Mouse (Mus musculus) myocyte (in vitro differentiated cells): ENCODE data around the gene Scg5. TPM values are rescaled to one million over a fixed set of nuclear protein-coding genes. Genes with fewer than 3 reads are reported as not detected.

Experiments used
- H3K27me3 ChIP-seq: one replicate; pipeline ENCODE4 v1.6.1; 2011; ENCODE audit not compliant: control insufficient read depth, insufficient read depth, insufficient read length
- H3K36me3 ChIP-seq: one replicate; pipeline ENCODE4 v1.6.1; 2011; ENCODE audit not compliant: control insufficient read depth, insufficient read depth
- H3K4me2 ChIP-seq: one replicate; pipeline ENCODE4 v1.6.1; 2011; ENCODE audit warnings: low read depth, control low read depth
- H3K4me3 ChIP-seq: one replicate; pipeline ENCODE4 v1.5.1; 2011; ENCODE audit warnings: mild to moderate bottlenecking, control low read depth, moderate library complexity
- H3K79me2 ChIP-seq: one replicate; pipeline ENCODE4 v1.6.1; 2011; ENCODE audit not compliant: control insufficient read depth, insufficient read depth
- H3ac ChIP-seq: one replicate; pipeline ENCODE4 v1.6.1; 2011; ENCODE audit not compliant: control insufficient read depth, insufficient read length
- CEBPB ChIP-seq: IDR thresholded peaks from 2 replicates; pipeline ENCODE4 v1.6.1; 2011; ENCODE audit warnings: mild to moderate bottlenecking, moderate library complexity; ENCODE audit not compliant: poor library complexity, insufficient read depth, severe bottlenecking
- E2F4 ChIP-seq: IDR thresholded peaks from one replicate; pipeline ENCODE4 v1.6.1; 2011; ENCODE audit warnings: mild to moderate bottlenecking, control low read depth, moderate library complexity; ENCODE audit not compliant: insufficient read depth
- MAX ChIP-seq: IDR thresholded peaks from one replicate; pipeline ENCODE4 v1.6.1; 2011; ENCODE audit warnings: low read depth, mild to moderate bottlenecking, control low read depth
- MYOD1 ChIP-seq, 3 experiments: IDR thresholded peaks; one replicate each; pipeline ENCODE4 v1.6.1; 2011; ENCODE audit warnings: control low read depth in 2 of 3, low read depth in 2 of 3, mild to moderate bottlenecking in 2 of 3, moderate library complexity in 1 of 3; ENCODE audit not compliant: insufficient read length in 2 of 3, control insufficient read depth in 1 of 3
- MYOG ChIP-seq, 3 experiments: IDR thresholded peaks; one replicate each; pipeline ENCODE4 v1.6.1; 2011; ENCODE audit warnings: control low read depth in 2 of 3, low read depth in 2 of 3, mild to moderate bottlenecking in 2 of 3; ENCODE audit not compliant: insufficient read length in 2 of 3, control insufficient read depth in 1 of 3, insufficient read depth in 1 of 3
- POLR2A ChIP-seq: IDR thresholded peaks from one replicate; pipeline ENCODE4 v1.6.1; 2011; ENCODE audit warnings: low read depth, mild to moderate bottlenecking, control low read depth, moderate library complexity; ENCODE audit not compliant: insufficient read length
- POLR2AphosphoS2 ChIP-seq: IDR thresholded peaks from one replicate; pipeline ENCODE4 v1.6.1; 2011; ENCODE audit warnings: low read depth, control low read depth; ENCODE audit not compliant: insufficient read length
- REST ChIP-seq: IDR thresholded peaks from one replicate; pipeline ENCODE4 v1.6.1; 2011; ENCODE audit warnings: mild to moderate bottlenecking, control low read depth, moderate library complexity; ENCODE audit not compliant: insufficient read depth, insufficient read length
- SRF ChIP-seq: IDR thresholded peaks from one replicate; pipeline ENCODE4 v1.6.1; 2011; ENCODE audit warnings: low read depth; ENCODE audit not compliant: control insufficient read depth, insufficient read length
- TCF12 ChIP-seq: IDR thresholded peaks from one replicate; pipeline ENCODE4 v1.6.1; 2011; ENCODE audit warnings: mild to moderate bottlenecking, control low read depth; ENCODE audit not compliant: poor library complexity, insufficient read depth, severe bottlenecking
- TCF3 ChIP-seq: IDR thresholded peaks from one replicate; pipeline ENCODE4 v1.6.1; 2011; ENCODE audit warnings: low read depth, control low read depth; ENCODE audit not compliant: insufficient read length
- USF1 ChIP-seq: IDR thresholded peaks from one replicate; pipeline ENCODE4 v1.6.1; 2011; ENCODE audit warnings: low read depth, mild to moderate bottlenecking, control low read depth, moderate library complexity
- polyA plus RNA-seq: library from polyadenylated mRNA; unstranded; fragments of >200 nt; fragmentation: generic; extraction: Trizol; gene quantifications from one replicate; pipeline ENCODE4 v1.2.1, GENCODE M21; 2012; ENCODE audit warnings: missing spikeins

Gene Scg5
- polyA plus RNA-seq, 1 experiment, result 0.08 TPM

DNA sequence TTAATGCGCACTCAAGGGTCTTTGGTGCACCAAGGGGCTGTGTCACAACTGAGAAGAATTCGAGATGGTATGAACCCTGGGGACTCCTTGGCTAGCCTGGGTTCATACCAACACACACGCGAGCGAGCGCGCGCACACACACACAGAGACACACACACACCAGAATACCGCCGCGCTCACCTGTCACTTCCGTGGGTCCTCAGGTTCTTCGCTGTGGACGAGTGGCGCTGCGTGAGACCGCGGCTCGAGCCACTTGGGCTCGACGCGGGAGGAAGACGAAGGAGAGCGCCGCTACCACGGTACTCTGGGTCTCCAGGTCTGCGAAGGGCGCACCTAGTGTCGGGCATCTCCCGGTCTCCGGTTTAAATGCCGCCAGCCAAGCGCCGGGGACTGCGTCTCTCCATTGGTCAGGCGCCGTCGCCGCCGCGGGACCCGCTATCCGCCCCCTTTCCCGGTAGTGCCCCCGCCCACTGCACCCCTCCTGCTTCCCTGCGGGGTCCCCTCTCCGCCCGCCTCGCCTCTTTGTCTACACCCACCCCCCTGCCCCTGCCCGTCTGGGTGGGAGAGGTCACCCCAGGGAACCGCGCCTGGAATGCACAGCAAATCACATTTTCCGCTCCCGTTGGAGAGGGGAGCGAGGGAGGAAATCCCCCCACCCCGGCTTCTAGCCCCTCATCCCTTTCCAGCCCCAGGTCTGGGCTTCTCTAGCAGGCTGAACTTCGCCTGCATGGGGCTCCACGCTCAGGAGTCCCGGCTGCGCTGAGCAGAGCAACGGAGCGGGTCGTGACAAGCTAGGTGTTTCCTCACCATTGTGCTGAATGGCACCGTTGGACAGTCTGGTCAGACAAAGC is 70.4 kb downstream of the Scg5 start, which contains the start of gene Grem1:
Gene Grem1 (minus strand): TSS at position 336 of the 851 bp plus-strand sequence.
- Histone ChIP-seq H3K4me2 (peak within 1 kb of the TSS; percentile 77), H3ac (peak within 1 kb of the TSS; percentile 10), H3K4me3 (peak within 1 kb of the TSS; percentile 63), H3K79me2 (peaks cover 40% of the 10 kb centered on the region), H3K36me3 (no peaks in the 10 kb centered on the region), H3K27me3 (no peaks in the 10 kb centered on the region)
- TF ChIP-seq TCF12, result no peak
- TF ChIP-seq MYOD1 (IDR thresholded peaks at IDR 0.05; ENCODE audit: control insufficient read depth in 1 of 3, insufficient read length in 2 of 3, low read depth in 2 of 3), result no peak
- no peak for TF ChIP-seq REST
- TF ChIP-seq MYOG (IDR thresholded peaks at IDR 0.05; ENCODE audit: control insufficient read depth in 1 of 3, insufficient read depth in 1 of 3, insufficient read length in 2 of 3, low read depth in 2 of 3), result no peak
- TF ChIP-seq E2F4, result no peak
- TF ChIP-seq MAX, result no peak
- TF ChIP-seq CEBPB, result no peak
- TF ChIP-seq TCF3, result no peak
- TF ChIP-seq POLR2A, result peak; percentile 49
- TF ChIP-seq SRF, result no peak
- peak; percentile 14 for TF ChIP-seq POLR2AphosphoS2
- no peak for TF ChIP-seq USF1

DNA sequence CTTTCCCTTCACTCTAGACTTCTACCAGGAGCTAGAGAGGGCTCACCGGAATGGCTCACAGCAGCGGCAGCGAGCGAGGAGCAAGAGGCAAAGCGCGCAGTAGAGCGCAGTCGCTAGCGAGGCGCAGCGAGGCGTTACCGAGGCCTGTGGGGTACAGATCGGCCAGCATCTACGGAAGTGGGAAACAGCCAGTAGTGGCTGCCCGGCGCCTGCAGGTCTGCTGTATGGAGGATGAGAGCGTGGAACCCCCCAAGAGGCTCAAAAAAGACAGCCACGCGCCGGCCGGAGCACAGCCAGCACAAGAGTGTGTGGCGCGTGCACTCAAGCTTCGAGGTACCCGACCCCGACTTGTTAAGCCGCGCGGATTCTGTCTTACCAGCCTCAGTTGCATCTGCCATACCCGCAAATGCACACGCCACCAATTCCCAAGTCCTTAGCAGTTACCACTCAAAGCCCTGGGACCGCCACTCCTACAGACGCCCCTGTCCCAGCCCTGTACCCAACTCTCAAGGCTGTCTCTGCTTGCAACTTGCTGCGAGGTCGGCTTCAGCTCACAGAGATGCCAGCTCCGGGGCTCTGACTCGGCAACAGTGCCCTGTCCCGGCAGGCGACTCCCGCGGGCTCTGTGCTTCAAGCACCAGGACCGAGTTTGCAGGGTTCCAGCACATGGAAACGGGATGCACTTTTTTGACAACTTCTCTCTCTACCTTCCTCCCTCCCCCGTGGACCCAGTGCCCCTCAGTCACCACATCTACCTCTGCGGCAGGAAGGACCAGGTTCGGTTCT is 71.2 kb downstream of the Scg5 start:
- H3K4me3 ChIP-seq, result peak overlapping the region; percentile 63
- peak overlapping the region; percentile 10 for H3ac ChIP-seq
- H3K79me2 ChIP-seq, result peaks cover 43% of the 10 kb centered on the region
- TF ChIP-seq TCF3 (no peak), POLR2AphosphoS2 (peak; percentile 76), POLR2A (peak; percentile 73)
- H3K27me3 ChIP-seq, result no peaks in the 10 kb centered on the region
- peak overlapping the region; percentile 77 for H3K4me2 ChIP-seq
- no peaks in the 10 kb centered on the region for H3K36me3 ChIP-seq

DNA sequence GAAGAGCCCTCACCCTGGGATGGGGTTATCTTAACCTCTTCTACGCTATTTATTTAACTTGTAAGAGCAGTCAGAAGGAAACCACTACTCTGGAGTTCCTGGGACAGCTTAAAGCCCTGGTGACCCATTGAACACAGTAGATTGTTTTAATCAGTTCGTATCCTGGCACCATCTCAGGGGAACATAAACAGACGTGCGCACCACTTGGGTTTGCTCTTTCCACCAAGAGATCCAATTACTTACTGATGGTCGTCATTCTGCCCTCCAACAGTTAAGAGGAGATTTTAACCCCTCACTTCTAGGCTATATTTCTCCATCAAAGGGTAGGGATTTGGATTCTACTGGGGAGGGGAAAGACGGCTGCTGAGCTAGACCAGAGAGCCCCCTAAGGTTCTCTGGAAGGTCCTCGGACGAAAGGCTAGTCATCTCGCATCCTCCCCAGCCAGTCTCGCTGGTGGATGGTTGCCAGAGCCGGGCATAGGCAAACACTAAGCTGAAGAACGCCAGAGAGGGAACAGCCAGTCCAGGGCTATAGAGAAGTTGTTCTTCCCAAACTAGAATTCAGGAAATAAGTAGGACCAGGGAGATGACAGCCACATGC is 71.9 kb downstream of the Scg5 start:
- H3K4me3 ChIP-seq, result peak overlapping the region; percentile 63
- peak overlapping the region; percentile 77 for H3K4me2 ChIP-seq
- peak overlapping the region; percentile 10 for H3ac ChIP-seq
- H3K36me3 ChIP-seq, result no peaks in the 10 kb centered on the region
- peaks cover 45% of the 10 kb centered on the region for H3K79me2 ChIP-seq
- TF ChIP-seq CEBPB (no peak), REST (no peak), TCF12 (no peak), TCF3 (no peak)
- no peaks in the 10 kb centered on the region for H3K27me3 ChIP-seq

DNA sequence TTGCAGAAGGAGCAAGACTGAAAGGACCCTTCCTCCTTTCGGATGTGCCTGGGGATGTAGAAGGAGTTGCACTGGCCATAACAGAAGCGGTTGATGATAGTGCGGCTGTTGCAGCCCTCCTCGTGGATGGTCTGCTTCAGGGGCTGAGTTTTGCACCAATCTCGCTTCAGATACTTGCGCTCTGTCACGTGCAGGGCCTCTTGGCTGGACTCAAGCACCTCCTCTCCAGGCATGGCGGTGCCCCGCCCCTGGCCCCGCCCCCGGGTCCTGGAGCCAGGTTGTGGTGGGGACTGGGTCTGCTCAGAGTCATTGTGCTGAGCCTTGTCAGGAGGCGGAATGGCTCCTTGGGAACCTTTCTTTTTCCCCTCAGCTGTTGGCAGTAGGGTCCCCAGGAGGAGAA is 79.2 kb downstream of the Scg5 start:
- Histone ChIP-seq H3ac (no peak overlapping the region), H3K4me3 (no peak overlapping the region), H3K36me3 (peaks cover 13% of the 10 kb centered on the region), H3K4me2 (no peak overlapping the region), H3K79me2 (peaks cover 24% of the 10 kb centered on the region), H3K27me3 (no peaks in the 10 kb centered on the region)
- no peak for TF ChIP-seq MYOD1 (IDR thresholded peaks at IDR 0.05; ENCODE audit: control insufficient read depth in 1 of 3, insufficient read length in 2 of 3, low read depth in 2 of 3)
- TF ChIP-seq MAX, result no peak
- no peak for TF ChIP-seq E2F4
- no peak for TF ChIP-seq MYOG (IDR thresholded peaks at IDR 0.05; ENCODE audit: control insufficient read depth in 1 of 3, insufficient read depth in 1 of 3, insufficient read length in 2 of 3, low read depth in 2 of 3)
- no peak for TF ChIP-seq CEBPB
- TF ChIP-seq TCF12, result no peak
- TF ChIP-seq POLR2A, result no peak
- TF ChIP-seq REST, result no peak
- no peak for TF ChIP-seq USF1
- no peak for TF ChIP-seq SRF
- TF ChIP-seq POLR2AphosphoS2, result no peak
- TF ChIP-seq TCF3, result no peak
